Mouse (Mus musculus) erythroblast, embryonic 14.5 days (primary cell): ENCODE data around the gene Ogfod3. TPM values are rescaled to one million over a fixed set of nuclear protein-coding genes. Genes with fewer than 3 reads are reported as not detected.

Experiments used
- H3K27me3 ChIP-seq: 2 replicates; pipeline ENCODE4 v1.6.1; 2012; ENCODE audit warnings: inconsistent platforms; ENCODE audit not compliant: control insufficient read depth
- H3K36me3 ChIP-seq: 2 replicates; pipeline ENCODE4 v1.6.1; 2012; ENCODE audit warnings: mild to moderate bottlenecking, inconsistent platforms; ENCODE audit not compliant: control insufficient read depth
- H3K4me1 ChIP-seq: 2 replicates; pipeline ENCODE4 v1.6.1; 2012; ENCODE audit warnings: inconsistent platforms; ENCODE audit not compliant: control insufficient read depth
- H3K4me3 ChIP-seq: replicated peaks from 2 replicates; pipeline ENCODE3; 2012; ENCODE audit warnings: moderate library complexity, mild to moderate bottlenecking, inconsistent platforms
- H3K9me3 ChIP-seq: 2 replicates; pipeline ENCODE4 v1.6.1; 2012; ENCODE audit warnings: low read length, inconsistent platforms, mixed read lengths; ENCODE audit not compliant: control insufficient read depth
- GATA1 ChIP-seq: IDR thresholded peaks from 2 replicates; pipeline ENCODE4 v1.6.1; 2012; ENCODE audit warnings: low read length, inconsistent platforms, mixed read lengths
- TAL1 ChIP-seq: IDR thresholded peaks from 3 replicates; pipeline ENCODE4 v1.6.1; 2012; ENCODE audit warnings: low read length, inconsistent platforms, mixed read lengths
- polyA plus RNA-seq: library from polyadenylated mRNA; stranded (reverse); fragments of >175 nt; gene quantifications from 2 replicates; pipeline ENCODE4 v1.2.3, GENCODE M21; 2012

The Ogfod3 gene
- polyA plus RNA-seq, 1 experiment: 1.4 TPM

- Histone ChIP-seq H3K9me3 (no peaks in the 10 kb centered on the region), H3K4me1 (peaks cover 83% of the 10 kb centered on the region), H3K36me3 (peaks cover 19% of the 10 kb centered on the region), H3K4me3 (no peak overlapping the region), H3K27me3 (no peaks in the 10 kb centered on the region)
- no peak for TF ChIP-seq GATA1
- no peak for TF ChIP-seq TAL1
These were observed 26.7 kb upstream of the Ogfod3 start for GRCm38 (mm10) chr11:121231191-121231590.

DNA sequence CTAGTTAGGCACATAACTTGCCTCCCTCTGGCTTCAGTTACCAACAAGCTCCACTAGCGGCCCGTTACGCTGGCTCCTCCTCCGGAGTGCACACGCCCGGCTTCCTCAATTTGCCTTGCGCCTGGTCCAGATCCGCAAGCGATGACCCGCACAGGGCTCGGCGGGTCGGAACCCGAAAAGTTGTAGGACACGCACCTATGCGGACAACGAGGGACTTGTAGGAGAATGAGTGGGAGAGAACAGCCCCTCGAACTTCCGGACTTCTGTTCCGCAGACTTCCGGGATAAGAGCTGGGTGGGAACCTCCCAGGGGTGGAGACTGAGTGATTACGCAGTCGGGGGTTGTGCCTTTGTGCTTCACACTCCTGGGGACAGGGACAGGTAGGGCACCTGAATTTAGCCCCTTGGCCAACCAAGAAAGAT, 24.5 kb upstream of the Ogfod3 start, which contains the start of gene Cybc1:
TSS of gene Cybc1 (minus strand) at position 305 of the 422 bp plus-strand sequence.
- peak within 1 kb of the TSS; percentile 85 for H3K4me3 ChIP-seq
- H3K4me1 ChIP-seq: peaks cover 63% of the 10 kb centered on the region
- H3K36me3 ChIP-seq: peaks cover 41% of the 10 kb centered on the region
- no peak for TF ChIP-seq TAL1
- TF ChIP-seq GATA1: no peak
- H3K9me3 ChIP-seq: no peaks in the 10 kb centered on the region
- no peaks in the 10 kb centered on the region for H3K27me3 ChIP-seq

- TF ChIP-seq TAL1 (no peak), GATA1 (no peak)
- peaks cover 47% of the 10 kb centered on the region for H3K36me3 ChIP-seq
- peak overlapping the region; percentile 85 for H3K4me3 ChIP-seq
- peaks cover 58% of the 10 kb centered on the region for H3K4me1 ChIP-seq
- H3K27me3 ChIP-seq: no peaks in the 10 kb centered on the region
- H3K9me3 ChIP-seq: no peaks in the 10 kb centered on the region
These were observed 23.9 kb upstream of the Ogfod3 start for GRCm38 (mm10) chr11:121228129-121229017.

GRCm38 (mm10) chr11:121221321-121222010, 17.0 kb upstream of the Ogfod3 start:
- TF ChIP-seq GATA1 (no peak), TAL1 (no peak)
- no peaks in the 10 kb centered on the region for H3K9me3 ChIP-seq
- no peaks in the 10 kb centered on the region for H3K27me3 ChIP-seq
- no peak overlapping the region for H3K4me3 ChIP-seq
- H3K4me1 ChIP-seq: no peaks in the 10 kb centered on the region; the same call in 1 of the 2 replicates
- H3K36me3 ChIP-seq: peaks cover 93% of the 10 kb centered on the region

- TF ChIP-seq GATA1: no peak
- no peak for TF ChIP-seq TAL1
- H3K4me3 ChIP-seq: no peak overlapping the region
- peaks cover 91% of the 10 kb centered on the region for H3K36me3 ChIP-seq
- no peaks in the 10 kb centered on the region; the same call in 1 of the 2 replicates for H3K4me1 ChIP-seq
- H3K27me3 ChIP-seq: no peaks in the 10 kb centered on the region
- no peaks in the 10 kb centered on the region for H3K9me3 ChIP-seq
These were observed 16.3 kb upstream of the Ogfod3 start for GRCm38 (mm10) chr11:121220771-121221170.

DNA sequence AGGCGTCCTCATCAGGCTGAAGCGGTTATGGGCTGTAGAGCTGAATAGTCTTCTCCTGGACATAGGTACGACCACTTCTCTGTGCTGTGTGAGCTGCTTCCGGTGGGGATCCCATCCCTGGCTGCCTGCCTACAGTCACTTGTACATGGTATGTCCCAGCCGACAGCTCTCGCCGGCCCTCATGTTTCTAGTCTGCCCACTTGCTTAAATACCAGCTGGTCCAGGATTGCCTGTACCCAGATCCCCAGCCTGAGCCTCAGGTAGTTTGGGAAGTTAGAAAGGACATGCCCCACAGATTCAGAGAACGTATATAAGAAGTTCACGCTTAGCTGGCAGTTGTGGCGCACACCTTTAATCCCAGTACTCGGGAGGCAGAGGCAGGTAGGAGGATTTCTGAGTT, 15.3 kb upstream of the Ogfod3 start:
- no peaks in the 10 kb centered on the region for H3K9me3 ChIP-seq
- no peaks in the 10 kb centered on the region for H3K27me3 ChIP-seq
- TF ChIP-seq GATA1: no peak
- TF ChIP-seq TAL1: no peak
- peaks cover 83% of the 10 kb centered on the region for H3K36me3 ChIP-seq
- no peak overlapping the region for H3K4me3 ChIP-seq
- no peaks in the 10 kb centered on the region; the same call in 1 of the 2 replicates for H3K4me1 ChIP-seq

GRCm38 (mm10) chr11:121216831-121217230, 12.3 kb upstream of the Ogfod3 start:
- no peak for TF ChIP-seq TAL1
- no peak for TF ChIP-seq GATA1
- H3K36me3 ChIP-seq: peaks cover 67% of the 10 kb centered on the region

DNA sequence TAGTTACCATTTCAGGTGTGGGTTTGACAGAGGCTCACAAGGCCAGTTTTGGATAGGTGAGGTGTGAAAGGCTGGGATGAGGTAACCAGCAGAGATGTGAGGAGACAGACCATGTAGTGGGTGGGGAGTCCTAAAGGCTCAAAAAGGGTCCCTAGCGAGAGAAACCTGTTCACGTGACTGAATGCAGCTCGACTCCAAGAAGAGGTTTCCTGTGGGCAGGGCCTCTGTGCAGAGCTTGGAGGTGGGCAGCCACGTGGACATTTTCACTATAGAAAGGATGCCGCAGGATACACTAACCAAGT, 701 bp downstream of the Ogfod3 start:
- Histone ChIP-seq H3K27me3 (no peaks in the 10 kb centered on the region), H3K4me1 (peaks cover 26% of the 10 kb centered on the region), H3K9me3 (no peaks in the 10 kb centered on the region), H3K4me3 (peak overlapping the region; percentile 81), H3K36me3 (peaks cover 12% of the 10 kb centered on the region)
- TF ChIP-seq GATA1: no peak
- TF ChIP-seq TAL1: no peak

More at GRCm38 (mm10) chr11:121216831-121217230, 12.3 kb upstream of the Ogfod3 start:
- H3K4me3 ChIP-seq: no peak overlapping the region
- H3K4me1 ChIP-seq: no peaks in the 10 kb centered on the region; the same call in 1 of the 2 replicates
- no peaks in the 10 kb centered on the region for H3K9me3 ChIP-seq
- no peaks in the 10 kb centered on the region for H3K27me3 ChIP-seq
